Mouse (Mus musculus) bone marrow macrophage, adult 2 months (primary cell): ENCODE data around the gene Prdm5. TPM values are rescaled to one million over a fixed set of nuclear protein-coding genes. Genes with fewer than 3 reads are reported as not detected.

Source experiments
- H3K27ac ChIP-seq: 2 replicates; pipeline ENCODE4 v1.5.1; 2012; ENCODE audit warnings: low read depth, low read length; ENCODE audit not compliant: insufficient read depth
- H3K4me1 ChIP-seq: 2 replicates; pipeline ENCODE4 v1.6.1; 2012; ENCODE audit warnings: low read length; ENCODE audit not compliant: control insufficient read depth, insufficient read depth
- H3K4me3 ChIP-seq: 2 replicates; pipeline ENCODE4 v1.5.1; 2012; ENCODE audit warnings: mild to moderate bottlenecking, low read length, moderate library complexity; ENCODE audit not compliant: insufficient read depth
- CTCF ChIP-seq: IDR thresholded peaks from 2 replicates; pipeline ENCODE4 v1.5.1; 2012; ENCODE audit warnings: low read depth, mild to moderate bottlenecking, low read length, moderate library complexity
- POLR2A ChIP-seq: IDR thresholded peaks from 2 replicates; pipeline ENCODE4 v1.6.1; 2012; ENCODE audit warnings: mild to moderate bottlenecking, low read depth, low read length, borderline replicate concordance
- polyA plus RNA-seq: library from polyadenylated mRNA; stranded (reverse); fragments of >200 nt; gene quantifications from 2 replicates; pipeline ENCODE4 v1.2.4, GENCODE M21; 2012; ENCODE audit not compliant: missing spikeins, insufficient read depth, insufficient read length

Gene Prdm5
- polyA plus RNA-seq, 1 experiment, result not detected

GRCm38 (mm10) chr6:65969386-65970111 lies 190.8 kb downstream of the Prdm5 start:
- Histone ChIP-seq H3K4me3 (no peak overlapping the region), H3K4me1 (no peaks in the 10 kb centered on the region), H3K27ac (no peak overlapping the region)
- no peak for TF ChIP-seq POLR2A
- no peak for TF ChIP-seq CTCF

- Histone ChIP-seq H3K4me3 (no peak overlapping the region), H3K27ac (no peak overlapping the region), H3K4me1 (no peaks in the 10 kb centered on the region)
- no peak for TF ChIP-seq CTCF
- no peak for TF ChIP-seq POLR2A
Measured at GRCm38 (mm10) chr6:65970410-65970809, 191.6 kb downstream of the Prdm5 start.

Other genes starting within 250 kb of the Prdm5 start
- 0.11 and 0.12 TPM in 2 replicates for gene Ndnf, start 107.4 kb upstream of the Prdm5 start, polyA plus RNA-seq
- not detected in 2 replicates for gene 4930544G11Rik, start 173.6 kb downstream of the Prdm5 start, polyA plus RNA-seq